Mouse (Mus musculus) kidney, adult 2 months (tissue): ENCODE data around the gene Sugct.

Experiments
- CTCF ChIP-seq: fragments of 200-500 bp; conservative IDR thresholded peaks from 2 replicates; pipeline ENCODE4 v1.5.1; 2011; ENCODE audit warnings: low read depth, mild to moderate bottlenecking, control low read depth, low read length, moderate library complexity, mixed read lengths; ENCODE audit not compliant: insufficient read depth, insufficient read length
- POLR2A ChIP-seq: fragments of 200-500 bp; IDR thresholded peaks from one replicate; pipeline ENCODE4 v1.6.1; 2011; ENCODE audit warnings: low read depth, low read length, control low read depth

DNA sequence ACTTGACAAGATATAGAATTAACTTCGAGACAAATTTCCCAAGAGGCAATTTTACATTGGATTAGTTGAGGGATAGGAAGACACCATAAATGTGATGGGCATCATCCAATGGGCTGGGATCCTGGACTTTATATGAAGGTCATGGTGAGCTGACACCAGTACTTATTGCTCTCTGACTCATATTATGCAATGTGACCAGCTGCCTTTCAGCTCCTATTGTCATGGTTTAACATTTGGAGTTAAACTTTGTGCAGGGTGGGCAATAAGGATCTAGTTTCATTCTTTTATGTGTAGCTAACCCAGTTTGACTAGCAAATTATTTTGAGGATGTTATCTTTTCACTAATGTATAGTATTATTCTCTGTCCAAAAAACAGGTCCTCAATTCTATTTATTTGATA is 854.4 kb downstream of the Sugct start:
- no peak for TF ChIP-seq POLR2A
- TF ChIP-seq CTCF: no peak
